Mouse (Mus musculus) thymus, postnatal 14 days (tissue): ENCODE data around the gene Capn8.
"Not testable (repeated sequence)": the region's sequence is repeated elsewhere in the genome, so short reads cannot be mapped to it uniquely, and the experiment has no call there.

Experiments used
- DNase-seq: peaks from one replicate; pipeline ENCODE4 v3.0.0; 2021

Gene Capn8

DNA sequence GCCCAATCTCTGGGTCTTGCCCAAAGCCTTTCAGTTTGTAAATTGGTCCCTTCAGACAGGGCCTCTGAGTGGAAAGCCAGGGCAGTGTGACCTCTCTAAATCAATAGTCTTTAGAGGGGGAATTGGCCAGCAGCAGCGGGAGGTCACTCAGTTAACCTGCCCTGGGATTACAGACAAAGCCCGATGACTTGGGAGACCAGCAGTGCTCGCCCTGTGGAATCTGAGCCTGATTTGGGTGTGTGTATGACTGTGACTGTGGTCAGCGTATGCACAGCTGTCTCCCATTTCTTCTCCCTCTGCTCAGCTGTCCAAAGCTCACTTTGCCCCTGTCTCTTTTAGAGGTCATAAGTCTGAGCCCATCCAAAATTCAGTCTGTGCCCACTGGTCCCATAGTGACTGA is 55.7 kb downstream of the Capn8 start:
- no peak for DNase-seq

- no peak for DNase-seq
These were observed 56.4 kb downstream of the Capn8 start for GRCm38 (mm10) chr1:182621256-182621655.

DNA sequence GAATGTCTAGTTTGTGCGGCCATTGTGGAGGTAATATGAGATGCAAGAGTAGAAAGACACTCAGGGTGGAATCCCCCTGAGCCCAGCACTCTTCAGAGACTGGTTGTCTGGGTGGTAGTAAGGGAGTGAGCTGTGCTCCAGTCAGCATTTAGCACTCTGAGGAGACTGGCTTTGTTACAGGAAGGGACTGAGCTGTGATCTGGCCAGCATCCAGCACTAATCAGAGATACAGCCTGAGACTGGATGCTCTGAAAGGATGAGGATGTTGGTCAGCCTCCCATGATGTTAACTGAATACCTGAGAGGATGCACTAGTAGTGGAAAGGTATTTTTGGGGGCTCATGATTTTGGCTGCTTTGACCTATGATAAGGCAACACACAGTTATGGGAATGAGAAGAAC is 61.4 kb downstream of the Capn8 start:
- no peak for DNase-seq

DNA sequence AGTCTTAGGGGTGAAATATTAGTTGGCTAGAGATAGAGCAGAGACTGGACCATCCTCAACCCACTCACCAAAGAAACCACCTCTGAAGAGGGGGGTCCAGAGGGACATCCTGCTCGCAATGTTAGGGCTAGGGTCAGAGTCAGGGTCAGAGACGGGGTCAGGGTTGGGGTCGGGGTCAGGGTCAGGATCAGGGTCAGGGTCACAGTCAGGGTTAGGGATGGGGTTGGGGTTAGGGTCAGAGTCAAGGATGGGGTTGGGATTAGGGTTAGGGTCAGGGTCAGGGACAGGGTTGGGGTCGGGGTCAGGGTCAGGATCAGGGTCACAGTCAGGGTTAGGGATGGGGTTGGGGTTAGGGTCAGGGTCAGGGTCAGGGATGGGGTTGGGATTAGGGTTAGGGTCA is 64.4 kb downstream of the Capn8 start:
- DNase-seq: no peak

DNA sequence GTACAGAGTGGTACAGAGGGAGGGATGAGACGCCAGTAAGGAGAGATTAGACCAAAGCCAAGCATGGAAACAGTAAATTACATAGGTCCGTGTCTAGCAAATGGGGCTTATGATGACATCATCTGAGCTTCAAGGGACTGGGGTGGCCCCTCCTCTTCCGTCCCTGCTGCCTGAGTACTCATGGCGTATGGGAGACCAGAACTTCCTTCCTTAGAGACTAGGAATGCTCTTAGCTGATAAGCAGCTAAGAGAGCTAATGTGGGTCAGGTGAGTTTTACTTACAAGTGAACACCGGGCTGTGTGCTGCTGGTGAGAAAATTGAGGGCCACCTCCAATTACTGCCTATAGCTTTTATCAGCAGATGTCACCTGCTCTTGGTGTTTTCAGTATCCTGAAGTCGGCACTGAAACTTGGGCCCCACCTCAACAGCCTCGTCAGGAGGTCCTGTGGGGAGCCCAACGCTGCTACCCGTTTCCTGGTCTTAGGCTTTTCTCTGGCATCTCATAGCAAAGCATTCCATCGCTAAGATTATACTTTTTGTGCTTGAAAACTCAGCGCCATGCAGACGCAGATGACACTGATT is 69.0 kb downstream of the Capn8 start:
- peak; percentile 14 for DNase-seq

GRCm38 (mm10) chr1:182639016-182639415 is 74.2 kb downstream of the Capn8 start:
- DNase-seq: no peak

GRCm38 (mm10) chr1:182639456-182639855 is 74.6 kb downstream of the Capn8 start:
- DNase-seq: no peak

GRCm38 (mm10) chr1:182640094-182640493 is 75.3 kb downstream of the Capn8 start:
- no peak for DNase-seq

GRCm38 (mm10) chr1:182642779-182643178 is 78.0 kb downstream of the Capn8 start:
- DNase-seq: no peak

GRCm38 (mm10) chr1:182644418-182644817 is 79.6 kb downstream of the Capn8 start:
- not testable (repeated sequence) for DNase-seq

- no peak for DNase-seq
These were observed 80.4 kb downstream of the Capn8 start for GRCm38 (mm10) chr1:182645211-182645668.

DNA sequence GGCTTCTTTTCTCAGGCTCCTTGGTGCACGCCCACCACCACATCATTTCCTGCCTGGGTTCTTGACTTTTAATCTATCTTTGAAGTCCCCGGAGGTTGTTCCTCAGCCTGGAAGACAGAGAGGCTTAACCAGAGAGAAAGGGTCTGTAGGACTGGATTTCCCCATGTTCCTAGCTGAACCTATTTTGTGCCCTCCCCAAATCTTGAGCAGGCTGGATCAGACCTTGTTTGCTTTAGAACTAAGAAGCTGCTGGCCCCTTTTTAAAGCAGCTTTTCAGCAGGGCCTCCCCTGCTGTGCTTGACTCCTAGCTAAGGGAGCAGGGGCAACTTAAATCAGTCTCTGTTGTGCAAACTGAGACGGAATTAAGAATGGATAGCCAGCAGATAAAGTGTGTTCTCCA is 82.0 kb downstream of the Capn8 start:
- peak; percentile 27 for DNase-seq

DNA sequence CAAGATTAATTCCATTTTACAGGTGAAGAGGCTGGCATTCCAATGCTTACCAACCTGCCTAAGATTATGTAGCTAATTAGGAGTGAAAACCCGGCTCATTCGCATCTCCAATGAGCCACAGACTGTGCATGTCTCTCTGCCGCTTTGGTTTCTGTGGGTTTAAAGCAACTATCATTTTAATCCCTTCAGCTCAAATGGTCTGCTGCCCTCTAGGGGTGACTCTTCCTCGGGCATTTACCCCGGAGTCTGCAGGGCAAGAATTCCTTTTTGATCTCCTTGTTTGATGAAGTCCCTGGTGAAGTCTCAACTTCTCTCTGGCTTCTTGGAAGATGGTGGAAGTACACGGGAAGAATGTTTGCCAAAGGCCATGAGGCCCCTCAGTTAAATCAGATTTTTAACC is 93.0 kb downstream of the Capn8 start:
- DNase-seq: peak; percentile 86

DNA sequence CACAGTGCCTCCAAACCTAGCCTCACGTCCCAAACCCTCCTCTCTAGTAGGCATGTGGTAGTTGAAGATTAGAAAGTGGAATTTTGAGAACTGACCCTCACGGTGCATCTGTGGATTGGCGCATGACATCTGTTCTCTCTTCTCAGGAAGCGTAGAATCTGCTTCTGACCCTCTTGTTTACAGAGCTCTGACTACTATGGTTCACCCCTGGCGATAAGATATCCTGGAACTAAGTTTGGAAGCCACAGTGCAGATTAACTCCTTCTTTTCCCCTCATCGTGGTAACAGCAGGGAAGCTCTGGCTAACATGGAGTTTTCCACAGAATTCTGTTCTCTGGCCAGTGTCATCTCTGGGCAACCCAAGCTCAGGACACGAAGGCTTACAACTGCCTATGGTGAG is 95.6 kb downstream of the Capn8 start:
- no peak for DNase-seq

DNA sequence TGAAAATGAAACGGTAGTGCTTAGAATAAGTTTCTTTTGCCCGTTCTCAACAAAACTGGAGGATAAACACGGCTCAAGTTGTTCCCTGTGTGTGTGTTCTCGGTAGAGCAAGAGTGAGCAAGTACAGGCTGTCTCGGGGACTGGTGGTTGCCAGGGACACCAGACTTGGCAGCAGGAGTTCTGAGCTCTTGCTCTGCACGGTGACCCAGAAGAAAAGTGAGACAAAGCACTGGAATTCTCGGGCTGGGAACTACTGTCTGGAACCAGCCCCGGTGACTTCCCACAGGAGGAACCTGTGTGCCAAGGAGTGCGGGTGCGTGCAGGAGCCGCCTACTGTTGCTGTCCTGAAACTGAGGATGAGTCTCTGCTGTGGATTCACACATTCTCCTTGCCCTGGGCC is 98.9 kb downstream of the Capn8 start:
- no peak for DNase-seq

DNA sequence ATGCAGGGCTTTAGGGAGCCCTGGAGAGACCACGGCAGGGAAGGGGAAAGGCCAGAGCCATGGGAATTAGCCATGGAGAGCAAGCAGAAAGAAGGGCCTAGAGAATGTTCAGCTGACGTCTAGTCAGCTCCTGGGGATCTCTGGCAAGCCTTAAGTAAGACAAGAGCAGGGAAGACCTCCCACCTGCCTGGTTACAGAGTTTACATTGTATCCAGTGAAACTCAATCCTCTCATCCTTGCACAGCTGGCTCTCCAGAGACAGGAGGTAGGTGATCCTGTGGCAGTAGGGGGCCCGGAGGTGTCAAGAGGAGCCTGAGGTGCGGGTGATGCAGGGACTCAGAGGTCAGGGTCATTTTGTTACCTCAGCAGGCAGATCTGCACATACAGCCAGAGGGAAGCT is 100.0 kb downstream of the Capn8 start:
- no peak for DNase-seq

GRCm38 (mm10) chr1:182667281-182667680 is 102.5 kb downstream of the Capn8 start:
- DNase-seq: no peak

GRCm38 (mm10) chr1:182669741-182670140 is 104.9 kb downstream of the Capn8 start:
- no peak for DNase-seq

GRCm38 (mm10) chr1:182670563-182671342 is 105.9 kb downstream of the Capn8 start:
- DNase-seq: no peak

GRCm38 (mm10) chr1:182671343-182671624 is 106.5 kb downstream of the Capn8 start:
- DNase-seq: no peak

GRCm38 (mm10) chr1:182675346-182675745 is 110.5 kb downstream of the Capn8 start:
- DNase-seq: no peak

DNA sequence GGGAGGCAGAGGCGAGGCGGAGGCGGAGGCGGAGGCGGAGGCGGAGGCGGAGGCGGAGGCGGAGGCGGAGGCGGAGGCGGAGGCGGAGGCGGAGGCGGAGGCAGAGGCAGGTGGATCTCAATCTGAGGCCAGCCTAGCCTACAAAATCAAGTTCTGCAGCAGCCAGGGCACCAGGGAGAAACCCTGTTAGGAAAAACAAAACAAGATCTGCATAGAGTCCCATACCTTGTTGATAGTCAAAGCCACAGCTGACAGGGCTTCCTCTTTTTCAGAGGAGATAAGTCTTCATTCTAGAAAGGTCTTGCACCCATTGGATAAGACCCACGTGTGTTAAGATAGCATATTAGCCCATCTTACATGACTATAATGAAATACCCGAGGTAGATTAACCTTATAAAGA is 113.3 kb downstream of the Capn8 start:
- no peak for DNase-seq

DNA sequence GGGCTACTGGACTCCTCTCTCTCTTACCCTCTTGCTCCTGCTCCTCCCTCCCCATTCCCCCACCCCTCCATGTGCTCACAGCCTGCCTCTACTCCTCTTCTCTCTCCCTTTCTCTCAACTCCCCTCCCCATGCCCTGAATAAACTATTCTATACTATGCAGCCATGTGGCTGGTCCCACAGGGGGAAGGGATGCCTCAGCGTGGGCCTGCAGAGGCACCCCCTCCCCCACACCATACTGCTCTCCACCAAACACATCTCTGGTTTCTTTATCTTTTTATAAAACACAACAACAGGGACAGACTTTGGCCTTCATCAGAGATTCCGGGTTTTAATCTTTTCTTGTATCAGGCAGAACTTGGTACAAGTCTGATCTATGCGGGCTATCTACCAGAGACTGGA is 114.4 kb downstream of the Capn8 start:
- DNase-seq: peak; percentile 40

DNA sequence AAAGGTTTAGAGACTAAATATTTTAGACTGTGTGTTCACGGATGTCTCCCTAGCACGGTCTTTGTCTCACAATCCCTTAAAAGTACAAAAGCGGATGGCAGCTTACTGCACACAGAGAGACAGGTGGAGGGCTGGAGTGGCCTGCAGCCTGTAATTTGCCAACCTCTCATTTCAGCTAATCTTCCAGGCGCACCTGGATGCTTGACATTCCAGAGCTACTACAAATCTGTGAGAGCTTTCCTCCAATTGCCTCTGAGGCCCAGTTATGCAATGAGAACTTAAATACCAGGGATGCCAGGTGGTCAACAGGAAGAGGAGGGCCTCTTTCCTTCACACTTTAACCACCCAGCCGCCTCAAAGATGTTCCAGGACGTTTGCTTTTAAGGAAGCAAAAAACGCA is 114.8 kb downstream of the Capn8 start:
- DNase-seq: no peak
